Mouse (Mus musculus): ENCODE data around the gene Kremen1. TPM values are rescaled to one million over a fixed set of nuclear protein-coding genes. Genes with fewer than 3 reads are reported as not detected.
A peak's percentile ranks its signal among the peaks of the same experiment; 100 is the strongest.

Kremen1 gene
- total RNA-seq, 4 experiments from 2014 or later, result 41.4 to 55.8 (median 48.8) TPM

- DNase-seq (ENCODE audit: low spot score in 2 of 2), result no peak
Observed at GRCm38 (mm10) chr11:5269846-5270461, 8.6 kb upstream of the Kremen1 start.

GRCm38 (mm10) chr11:5265764-5266163 lies 4.4 kb upstream of the Kremen1 start:
- DNase-seq (ENCODE audit: low spot score in 2 of 2), result no peak

- no peak for DNase-seq (ENCODE audit: low spot score in 2 of 2)
Observed at GRCm38 (mm10) chr11:5263078-5263730, 1.8 kb upstream of the Kremen1 start.

GRCm38 (mm10) chr11:5260942-5261459 lies 357 bp downstream of the Kremen1 start:
- peak; percentile 26 to 43 for DNase-seq (ENCODE audit: low spot score in 2 of 2)

GRCm38 (mm10) chr11:5259944-5260598 lies 1.3 kb downstream of the Kremen1 start:
- no peak for DNase-seq (ENCODE audit: low spot score in 2 of 2)

DNA sequence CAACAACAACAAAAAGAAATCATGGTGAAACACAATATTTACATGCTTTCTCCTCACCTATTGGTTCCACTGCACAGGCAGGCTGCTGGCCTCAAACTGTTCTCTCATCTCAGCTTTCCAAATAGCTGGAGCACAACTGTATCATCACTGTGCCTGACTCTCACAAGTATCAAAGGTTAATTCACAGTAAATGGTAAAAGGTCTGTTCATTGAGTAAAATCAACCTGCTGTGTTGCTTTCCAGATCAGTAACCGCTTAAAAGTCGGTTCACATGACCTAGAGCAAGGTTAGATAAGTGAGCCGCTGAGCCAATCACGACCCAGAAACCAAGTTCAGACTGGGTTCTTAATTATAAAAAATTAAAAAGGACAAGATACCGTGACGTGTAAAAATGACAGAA lies 3.3 kb downstream of the Kremen1 start:
- no peak for DNase-seq (ENCODE audit: low spot score in 2 of 2)

DNA sequence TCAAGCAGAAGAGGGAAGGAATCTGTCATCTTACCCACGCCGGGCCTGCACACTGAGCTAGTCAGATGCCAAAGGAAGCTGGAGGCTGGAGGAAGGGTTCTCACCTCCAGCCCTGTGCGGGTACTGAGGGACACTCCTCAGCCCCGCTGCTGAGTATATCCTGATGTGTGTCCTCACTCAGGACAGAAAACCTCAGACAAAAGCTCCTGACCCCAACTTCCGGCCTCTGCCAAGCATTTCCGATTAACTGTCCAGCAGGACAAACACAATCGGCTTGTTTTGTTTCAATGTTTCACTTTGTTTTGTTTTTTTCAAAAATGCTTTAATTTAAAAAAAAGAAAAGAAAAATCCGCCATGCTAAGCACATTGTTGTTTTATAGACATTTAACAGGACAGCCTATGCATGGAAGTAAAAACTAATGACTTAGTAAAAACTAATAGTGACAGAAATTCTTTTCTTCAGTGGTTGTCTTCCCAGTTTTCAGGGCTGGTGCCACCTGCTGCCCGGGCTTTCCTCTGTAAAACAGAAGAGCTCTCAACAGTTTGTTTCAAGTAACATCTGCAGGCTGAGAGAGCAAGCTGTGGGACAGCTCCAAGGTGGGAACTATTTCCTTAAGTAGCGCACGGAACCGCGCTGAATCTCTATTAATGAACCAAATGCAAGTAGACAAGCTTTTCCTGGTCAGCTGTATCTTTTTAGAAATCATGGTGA lies 4.1 kb downstream of the Kremen1 start:
- no peak for DNase-seq (ENCODE audit: low spot score in 2 of 2)

- no peak for DNase-seq (ENCODE audit: low spot score in 2 of 2)
Observed at GRCm38 (mm10) chr11:5255509-5256014, 5.8 kb downstream of the Kremen1 start.

GRCm38 (mm10) chr11:5254016-5254415 lies 7.3 kb downstream of the Kremen1 start:
- DNase-seq (ENCODE audit: low spot score in 2 of 2), result no peak

DNA sequence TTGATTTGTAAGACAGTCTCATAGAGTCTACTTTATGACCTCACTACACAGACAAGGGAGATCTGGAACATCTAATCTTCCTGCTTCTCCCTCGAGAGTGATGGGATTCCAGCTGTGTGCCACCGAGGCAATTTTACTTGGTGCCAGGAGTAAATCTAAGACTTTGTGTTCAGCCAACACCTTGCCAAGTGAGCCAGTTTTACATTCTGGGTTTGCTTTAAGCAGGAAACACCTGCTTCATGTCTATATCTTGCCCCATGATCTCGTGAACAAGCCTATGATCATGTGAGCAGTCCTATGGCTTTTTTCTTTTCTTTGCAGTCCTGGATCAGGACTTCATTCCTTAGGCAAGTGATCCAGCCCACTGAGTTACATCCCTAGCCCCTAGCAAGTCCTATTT lies 7.8 kb downstream of the Kremen1 start:
- no peak for DNase-seq (ENCODE audit: low spot score in 2 of 2)

GRCm38 (mm10) chr11:5252727-5253126 lies 8.6 kb downstream of the Kremen1 start:
- DNase-seq (ENCODE audit: low spot score in 2 of 2), result no peak

DNA sequence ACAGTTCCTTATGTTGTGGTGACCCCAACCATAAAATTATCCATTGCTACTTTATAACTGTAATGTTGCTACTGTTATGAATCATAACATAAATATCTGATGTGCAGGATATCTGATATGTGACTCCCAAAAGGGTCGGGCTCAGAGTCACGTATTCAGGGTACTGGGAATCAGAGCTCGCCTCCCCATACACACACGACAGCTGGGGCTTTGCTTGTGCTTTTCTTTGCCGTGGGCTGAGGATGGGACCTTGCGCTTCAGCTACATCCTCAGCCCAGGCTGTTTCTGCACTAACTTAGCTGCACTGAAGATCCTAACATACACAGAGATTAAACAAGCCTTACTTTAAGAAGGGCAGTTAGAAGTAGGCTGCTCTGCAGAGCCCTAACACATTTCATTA lies 10.2 kb downstream of the Kremen1 start:
- no peak for DNase-seq (ENCODE audit: low spot score in 2 of 2)

GRCm38 (mm10) chr11:5248200-5248599 lies 13.2 kb downstream of the Kremen1 start:
- no peak for DNase-seq (ENCODE audit: low spot score in 2 of 2)

DNA sequence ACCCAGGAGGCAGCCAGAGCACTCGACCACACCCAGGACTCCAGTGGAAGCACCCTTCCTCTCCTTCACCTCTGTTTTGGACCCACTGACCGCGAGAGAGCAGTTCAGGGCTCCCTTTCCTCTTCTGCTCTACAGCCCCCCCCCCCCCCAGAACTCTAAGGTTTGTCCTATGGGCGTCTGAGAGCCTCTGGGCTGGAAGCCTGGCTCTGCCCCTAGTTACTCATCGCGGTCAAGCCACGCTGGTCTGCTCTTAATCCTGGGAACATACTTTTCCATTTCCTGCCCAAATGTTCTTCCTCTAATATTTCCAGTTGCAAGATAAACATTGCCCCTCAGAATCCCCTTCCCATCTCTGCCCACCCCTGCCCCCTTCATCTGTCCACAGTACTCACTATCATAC lies 15.9 kb downstream of the Kremen1 start:
- no peak for DNase-seq (ENCODE audit: low spot score in 2 of 2)

DNA sequence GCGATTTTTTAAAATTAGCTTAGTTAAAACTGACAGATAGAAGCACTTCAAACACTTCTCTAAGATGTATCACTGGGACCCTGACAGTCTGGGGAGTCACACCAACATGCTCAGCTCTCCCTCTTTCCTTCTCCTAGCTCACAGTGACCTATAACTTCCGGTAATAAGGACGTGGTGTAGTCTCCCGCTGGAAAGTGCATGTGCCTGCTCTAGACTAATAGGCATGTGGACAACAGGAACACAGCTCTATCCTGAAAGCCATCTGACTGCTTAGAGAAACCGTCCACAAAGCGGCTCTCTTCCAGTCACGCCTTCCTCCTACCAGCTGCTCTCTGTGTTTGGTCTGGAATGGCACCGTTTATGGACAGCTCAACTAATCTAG lies 16.6 kb downstream of the Kremen1 start:
- no peak for DNase-seq (ENCODE audit: low spot score in 2 of 2)

DNA sequence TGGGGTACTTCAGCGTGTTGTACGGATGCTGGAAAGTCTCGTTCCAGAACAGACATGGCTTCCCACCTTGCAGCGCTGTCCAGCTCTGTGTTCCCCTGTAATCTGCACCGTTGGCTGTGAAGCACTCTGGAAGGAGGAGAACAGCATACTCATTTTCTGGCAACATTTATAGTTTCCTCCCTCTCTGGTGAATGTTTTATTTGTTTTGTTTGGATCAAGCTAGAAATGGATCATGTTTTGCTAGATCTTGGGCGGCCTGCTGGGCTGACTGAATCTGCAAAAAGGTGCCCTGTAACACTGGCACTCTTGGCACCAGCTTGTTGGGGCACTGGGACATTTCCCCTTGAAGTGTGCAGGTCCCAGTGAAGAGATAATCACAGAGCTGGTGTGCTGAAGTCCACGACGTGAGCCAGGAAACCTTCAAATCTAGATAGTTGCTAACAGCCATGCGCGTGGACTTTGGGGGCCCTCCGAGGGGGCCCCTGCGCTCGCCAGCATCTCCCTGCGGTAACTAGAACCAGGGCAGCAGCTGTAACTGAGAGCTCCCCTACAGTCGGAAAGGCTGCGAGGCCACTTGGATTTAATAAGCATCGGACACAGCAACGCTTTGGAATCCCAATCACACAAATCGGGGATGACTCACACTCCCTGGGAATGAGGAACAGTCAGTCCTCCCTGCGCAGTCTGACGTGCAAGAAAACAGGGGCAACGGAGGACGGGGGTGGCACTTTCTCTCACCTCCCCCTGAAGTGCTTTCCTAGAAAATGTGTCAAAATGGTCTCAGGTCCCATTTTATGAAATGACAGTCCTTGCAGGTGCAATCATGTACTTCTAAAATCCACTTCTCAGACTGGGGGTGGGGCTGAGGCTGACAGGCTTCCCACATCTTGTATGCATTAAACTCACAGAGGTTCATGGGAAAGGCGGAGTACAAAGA lies 17.3 kb downstream of the Kremen1 start:
- DNase-seq (ENCODE audit: low spot score in 2 of 2), result peak; percentile 32 to 56

- DNase-seq (ENCODE audit: low spot score in 2 of 2), result no peak
Observed at GRCm38 (mm10) chr11:5243208-5243607, 18.1 kb downstream of the Kremen1 start.

GRCm38 (mm10) chr11:5242158-5242557 lies 19.2 kb downstream of the Kremen1 start:
- DNase-seq (ENCODE audit: low spot score in 2 of 2), result no peak

- no peak for DNase-seq (ENCODE audit: low spot score in 2 of 2)
Observed at GRCm38 (mm10) chr11:5239706-5240690, 21.4 kb downstream of the Kremen1 start.

Measured in gastrocnemius, adult 8-10 months (tissue).